Mouse (Mus musculus) duodenum, adult 2 months (tissue): Measurements from ENCODE around the gene Avp. TPM values are rescaled to one million over a fixed set of nuclear protein-coding genes. Genes with fewer than 3 reads are reported as not detected.

Experiments
- polyA plus RNA-seq: library from polyadenylated mRNA; depleted of rRNA; stranded (reverse); fragments of >200 nt; gene quantifications from 2 replicates; pipeline ENCODE4 v1.2.3, GENCODE M21; 2012; ENCODE audit warnings: low replicate concordance; rRNA removed

The Avp gene
- 0.26 TPM in 1 of 2 replicates, not detected in the other for polyA plus RNA-seq

DNA sequence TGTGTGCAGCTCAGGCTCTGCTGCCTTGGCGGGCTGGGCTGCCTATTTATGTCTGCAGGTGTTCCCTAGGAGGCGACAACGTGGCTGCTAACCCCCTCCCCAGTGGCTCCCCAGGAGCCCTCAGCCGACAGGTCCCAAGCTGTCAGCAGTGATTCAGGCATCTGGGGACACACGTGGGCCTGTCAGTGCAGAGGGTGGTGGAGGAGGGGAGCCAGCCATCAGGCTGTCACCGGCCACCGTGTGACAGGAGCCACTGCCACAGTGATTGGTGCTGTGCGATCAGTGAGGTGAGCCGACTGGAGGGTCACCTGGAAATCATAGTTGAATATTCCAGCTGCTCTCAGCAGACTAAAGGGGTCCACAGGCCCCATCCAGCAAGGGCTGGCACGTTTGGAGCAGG, at the start of gene Avp:
Avp (minus strand) TSS at position 3 of the 400 bp plus-strand sequence.

DNA sequence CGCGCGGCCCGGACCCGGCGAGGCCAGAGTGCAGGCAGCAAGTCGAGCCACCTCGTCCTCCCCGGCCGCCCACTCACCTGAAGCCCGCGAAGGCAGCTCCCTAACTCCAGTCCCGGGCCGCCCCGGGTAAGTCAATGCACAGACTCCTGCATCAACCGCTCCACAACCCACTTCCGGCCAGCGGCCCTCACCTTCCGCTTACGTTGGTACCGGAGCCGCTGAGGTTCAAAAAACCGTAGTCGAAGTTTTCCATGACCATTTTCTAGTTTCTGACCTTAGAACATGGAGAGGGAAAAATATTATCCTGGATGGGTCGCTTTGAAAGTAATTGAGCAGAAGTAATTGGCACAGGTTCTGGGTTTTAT, 47.5 kb upstream of the Avp start, which contains the start of the genes Fastkd5 and Ubox5:
Fastkd5 (minus strand) TSS at position 189 of the 365 bp plus-strand sequence.
Ubox5 (minus strand) TSS at position 200 of the 365 bp plus-strand sequence.

DNA sequence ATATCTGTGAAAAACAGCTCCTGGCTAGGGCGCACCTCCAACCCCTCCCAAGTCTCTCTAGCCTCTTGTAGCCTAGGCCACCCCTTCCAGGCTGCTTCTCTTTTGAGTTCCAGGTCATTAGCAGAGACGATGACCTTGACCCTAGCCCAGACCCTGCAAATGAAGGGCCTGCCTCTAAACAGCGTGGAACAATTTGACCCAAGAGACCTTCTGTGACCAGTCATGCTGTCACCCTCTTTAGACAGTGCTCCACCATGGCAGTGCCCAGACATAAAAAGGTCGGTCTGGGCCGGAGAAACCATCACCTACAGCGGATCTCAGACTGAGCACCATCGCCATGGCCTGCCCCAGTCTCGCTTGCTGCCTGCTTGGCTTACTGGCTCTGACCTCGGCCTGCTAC, 6.5 kb downstream of the Avp start, which contains the start of gene Oxt:
Oxt (plus strand) TSS at position 301 of the 400 bp plus-strand sequence.

DNA sequence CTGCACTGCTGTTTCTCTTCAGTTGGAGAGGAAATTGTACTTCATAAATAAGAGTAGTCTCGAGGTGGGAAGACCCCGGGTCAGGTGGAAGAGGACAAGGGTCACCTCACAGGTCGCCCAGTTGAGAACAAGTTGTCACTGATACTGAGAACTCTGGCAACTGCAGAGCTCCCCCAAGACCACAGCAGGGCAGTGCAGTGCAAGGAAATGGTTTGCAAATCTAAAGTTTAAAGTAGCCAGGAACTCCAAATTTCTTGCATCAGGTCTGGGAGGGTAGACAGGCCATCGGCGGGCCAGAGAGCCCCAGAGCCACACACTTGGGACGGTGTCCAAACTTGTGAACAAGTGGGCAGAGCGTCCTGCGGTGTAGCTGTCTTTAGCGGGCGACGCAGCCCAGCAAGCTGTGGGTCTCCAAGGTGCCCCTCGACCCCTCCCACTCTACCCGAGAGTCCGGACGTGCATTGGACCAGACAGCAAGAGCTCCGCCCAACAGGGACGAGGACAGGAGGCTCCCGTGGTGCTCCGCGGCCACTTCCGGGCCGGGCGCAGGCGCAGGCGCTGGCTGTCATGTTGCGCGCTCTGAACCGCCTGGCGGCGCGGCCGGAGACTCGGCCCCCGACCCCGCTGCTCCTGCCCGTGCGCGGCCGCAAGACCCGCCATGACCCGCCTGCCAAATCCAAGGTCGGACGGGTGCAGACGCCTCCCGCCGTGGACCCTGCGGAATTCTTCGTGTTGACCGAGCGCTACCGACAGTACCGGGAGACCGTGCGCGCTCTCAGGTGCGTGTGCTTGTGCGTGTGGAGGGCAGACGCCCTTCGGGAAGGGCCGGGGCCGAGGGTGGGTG, 18.9 kb downstream of the Avp start, which contains the start of gene Mrps26:
Mrps26 (plus strand) TSS at position 531 of the 844 bp plus-strand sequence.

Other genes with a start within 250 kb of the Avp start
- gene Cpxm1, start 185.0 kb downstream of the Avp start, polyA plus RNA-seq = 1.1 and 1.2 TPM in 2 replicates
- not detected in 2 replicates for gene Gm28372, start 177.3 kb downstream of the Avp start, polyA plus RNA-seq
- not detected in 2 replicates for gene 1700020A23Rik, start 177.3 kb downstream of the Avp start, polyA plus RNA-seq
- not detected in 2 replicates for gene Tmem239, start 176.1 kb downstream of the Avp start, polyA plus RNA-seq
- 29.5 and 34.3 TPM in 2 replicates for gene Vps16, start 158.2 kb downstream of the Avp start, polyA plus RNA-seq
- 10.8 and 17.5 TPM in 2 replicates for gene Pced1a, start 157.9 kb downstream of the Avp start, polyA plus RNA-seq
- 12.7 and 22.3 TPM in 2 replicates for gene Ptpra, start 132.3 kb downstream of the Avp start, polyA plus RNA-seq
- gene Mrps26, start 18.8 kb downstream of the Avp start, polyA plus RNA-seq = 85.0 and 146 TPM in 2 replicates
- not detected in 2 replicates for gene Oxt, start 6.4 kb downstream of the Avp start, polyA plus RNA-seq
- 0.23 and 0.46 TPM in 2 replicates for gene Fastkd5, start 47.5 kb upstream of the Avp start, polyA plus RNA-seq
- gene Ubox5, start 47.5 kb upstream of the Avp start, polyA plus RNA-seq = 3.7 and 4.6 TPM in 2 replicates
- 48.2 and 56.0 TPM in 2 replicates for gene Lzts3, start 60.2 kb upstream of the Avp start, polyA plus RNA-seq
- 82.1 and 106 TPM in 2 replicates for gene Ddrgk1, start 82.1 kb upstream of the Avp start, polyA plus RNA-seq
- gene Itpa, start 85.1 kb upstream of the Avp start, polyA plus RNA-seq = 20.8 and 23.9 TPM in 2 replicates
- gene Slc4a11, start 115.0 kb upstream of the Avp start, polyA plus RNA-seq = 0.91 and 1.4 TPM in 2 replicates